8 mouse cellular contexts compared by ENCODE assay signal in genomic region chr8:91134659-91135058, GRCm38 (mm10).
A peak's percentile ranks its signal among the peaks of the same experiment; 100 is the strongest.
DNase-seq lines count a peak whose midpoint lies in the region; ATAC-seq lines count a peak whose summit lies in the region.

No protein-coding gene starts in this region.

- no peaks in the 10 kb centered on the region; the same call in 1 of the 2 replicates for H3K36me3 ChIP-seq in erythroblast, embryonic 14.5 days (ENCODE audit: control insufficient read depth)
- H3K36me3 ChIP-seq in hindbrain, embryonic 13.5 days = peaks cover 11% of the 10 kb centered on the region
- H3K36me3 ChIP-seq in midbrain, embryonic 10.5 days = peaks cover 5% of the 10 kb centered on the region

- H3K4me3 ChIP-seq in erythroblast, embryonic 14.5 days (replicated peaks) = peak overlapping the region; percentile 85
- peak overlapping the region; percentile 67 for H3K4me3 ChIP-seq in hindbrain, embryonic 13.5 days
- peak overlapping the region; percentile 99 for H3K4me3 ChIP-seq in midbrain, embryonic 10.5 days

- peak overlapping the region; percentile 89 for H3K27ac ChIP-seq in hindbrain, embryonic 13.5 days
- H3K27ac ChIP-seq in midbrain, embryonic 10.5 days (replicated peaks) = peak overlapping the region; percentile 88

- WGBS in hindbrain, embryonic 13.5 days = 45% methylated on average over 12 of the region's 12 CpGs
- 58% methylated on average over 12 of the region's 12 CpGs for WGBS in midbrain, embryonic 10.5 days

- peak; percentile 33 to 46 for DNase-seq in cerebellum, postnatal 14 days
- DNase-seq in midbrain, embryonic 10.5 days (ENCODE audit: low spot score) = no peak
- DNase-seq in ovary, adult 18-20 months (ENCODE audit: low spot score) = no peak
- DNase-seq in thymus, postnatal 10 days (ENCODE audit: low spot score in 2 of 2) = no peak
- DNase-seq in thymus, postnatal 4 days = no peak

- H3K4me1 ChIP-seq in erythroblast, embryonic 14.5 days (ENCODE audit: control insufficient read depth) = peaks cover 21% of the 10 kb centered on the region
- peaks cover 34% of the 10 kb centered on the region for H3K4me1 ChIP-seq in hindbrain, embryonic 13.5 days (replicated peaks)
- peaks cover 40% of the 10 kb centered on the region for H3K4me1 ChIP-seq in midbrain, embryonic 10.5 days

- no peaks in the 10 kb centered on the region for H3K27me3 ChIP-seq in erythroblast, embryonic 14.5 days (ENCODE audit: control insufficient read depth)
- no peaks in the 10 kb centered on the region for H3K27me3 ChIP-seq in hindbrain, embryonic 13.5 days
- H3K27me3 ChIP-seq in midbrain, embryonic 10.5 days (ENCODE audit: low read depth, poor library complexity, severe bottlenecking) = no peaks in the 10 kb centered on the region

- H3K4me2 ChIP-seq in hindbrain, embryonic 13.5 days = peak overlapping the region; percentile 46

- H3K9me3 ChIP-seq in erythroblast, embryonic 14.5 days (ENCODE audit: control insufficient read depth, low read length) = no peaks in the 10 kb centered on the region
- no peaks in the 10 kb centered on the region for H3K9me3 ChIP-seq in hindbrain, embryonic 13.5 days
- H3K9me3 ChIP-seq in midbrain, embryonic 10.5 days (replicated peaks) = no peaks in the 10 kb centered on the region

- H3K9ac ChIP-seq in hindbrain, embryonic 13.5 days = peak overlapping the region; percentile 55

- no peak for ATAC-seq in erythroblast, adult 5-6 weeks (replicated peaks; ENCODE audit: low FRiP score, poor library complexity, severe bottlenecking)
- ATAC-seq in hindbrain, embryonic 13.5 days (ENCODE audit: low FRiP score) = no peak

Comparison
In these comparisons a context has a peak if more than half of its experiments do, and no peak if none do; other contexts are left out.
1. DNase-seq: peak in cerebellum, postnatal 14 days (2 of 2); none in midbrain, embryonic 10.5 days (single experiment), ovary, adult 18-20 months (single experiment), thymus, postnatal 10 days (0 of 2) and thymus, postnatal 4 days (single experiment).
2. Peak in every context shown above with its lines, with median percentiles within 50 percentile points of each other: H3K4me3 ChIP-seq.